Mouse (Mus musculus) brain, embryonic 14.5 days (tissue): Measurements from ENCODE around the gene Pou3f3.
A peak's percentile ranks its signal among the peaks of the same experiment; 100 is the strongest.

Source experiments
- CTCF ChIP-seq: fragments of 200-500 bp; IDR thresholded peaks from 2 replicates; pipeline ENCODE4 v1.5.1; 2012; ENCODE audit warnings: inconsistent platforms, mild to moderate bottlenecking, moderate library complexity, borderline replicate concordance; ENCODE audit not compliant: insufficient read depth, insufficient read length; ENCODE audit errors: extremely low read depth
- POLR2A ChIP-seq: fragments of 200-500 bp; IDR thresholded peaks from 2 replicates; pipeline ENCODE4 v1.6.1; 2012; ENCODE audit warnings: mild to moderate bottlenecking, inconsistent platforms, borderline replicate concordance; ENCODE audit not compliant: poor library complexity, insufficient read depth, insufficient read length, severe bottlenecking; ENCODE audit errors: extremely low read depth

DNA sequence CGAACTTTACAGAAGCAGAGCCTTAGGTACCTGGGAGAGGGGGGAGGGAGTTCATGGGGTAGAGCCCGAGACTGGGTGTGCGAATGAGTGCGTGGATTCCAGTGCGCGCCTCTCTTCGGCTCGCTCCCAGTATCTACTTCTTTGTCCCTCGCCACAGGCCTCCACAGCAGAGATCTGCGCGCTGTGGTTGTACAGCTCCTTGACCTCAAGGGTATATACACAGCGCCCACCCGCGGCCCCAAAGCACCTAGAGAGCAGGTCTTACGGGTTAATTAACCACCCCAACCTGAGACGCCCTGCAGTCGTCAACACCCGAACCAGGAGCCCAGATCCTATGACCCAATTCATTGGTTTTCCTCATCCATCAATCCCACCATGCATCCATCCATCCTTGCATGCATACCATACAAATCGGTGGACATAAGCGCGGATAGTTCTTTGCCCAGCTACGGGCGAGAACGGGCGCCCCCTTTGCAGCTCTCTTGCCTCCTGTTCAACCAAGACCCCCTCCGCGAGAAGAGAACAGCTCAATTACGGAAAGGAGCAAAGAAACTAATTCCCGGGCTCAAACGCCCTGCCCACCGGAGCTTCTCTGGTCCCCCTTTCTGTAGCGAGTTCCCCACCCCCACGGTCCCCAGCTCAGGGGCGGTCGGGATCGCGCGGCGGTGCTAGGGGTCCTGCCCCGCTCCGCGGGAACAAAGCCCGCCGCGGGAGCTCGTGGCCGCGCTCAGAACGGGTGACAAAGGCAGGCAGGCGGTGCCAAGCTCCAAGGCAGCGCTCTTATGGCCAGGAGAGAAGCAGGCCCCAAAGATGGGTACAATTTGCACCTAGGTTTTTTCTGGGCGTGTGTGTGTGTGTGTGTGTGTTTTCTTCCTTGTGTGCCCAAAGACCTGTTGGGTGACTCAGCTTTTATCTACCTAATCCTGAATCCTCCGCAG is 9.1 kb upstream of the Pou3f3 start:
- TF ChIP-seq POLR2A (0 out of 2 replicates have a peak, but pooled peaks have one; percentile 12), CTCF (no peak)
